Mouse (Mus musculus) neural tube, embryonic 13.5 days (tissue): ENCODE data around the gene Magi2. TPM values are rescaled to one million over a fixed set of nuclear protein-coding genes. Genes with fewer than 3 reads are reported as not detected.

ENCODE experiments used
- ATAC-seq: fragments of 200-750 bp; cut with Nextera tagmentation; 2 replicates; pipeline ENCODE4 v1.8.0; 2017; ENCODE audit warnings: low read depth, mild to moderate bottlenecking, moderate TSS enrichment, moderate library complexity
- H3K27ac ChIP-seq: fragments of 300-500 bp; sonication (generic); replicated peaks from 2 replicates; pipeline ENCODE4 v1.5.1; 2015; ENCODE audit warnings: moderate library complexity, mild to moderate bottlenecking, inconsistent platforms
- H3K27me3 ChIP-seq: fragments of 300-500 bp; sonication (generic); 2 replicates; pipeline ENCODE4 v1.6.1; 2015; ENCODE audit warnings: mild to moderate bottlenecking, inconsistent platforms
- H3K36me3 ChIP-seq: fragments of 300-500 bp; sonication (generic); 2 replicates; pipeline ENCODE4 v1.6.1; 2015; ENCODE audit warnings: mild to moderate bottlenecking, inconsistent platforms
- H3K4me1 ChIP-seq: fragments of 300-500 bp; sonication (generic); replicated peaks from 2 replicates; pipeline ENCODE4 v1.6.1; 2015; ENCODE audit warnings: inconsistent platforms
- H3K4me2 ChIP-seq: fragments of 300-500 bp; sonication (generic); 2 replicates; pipeline ENCODE4 v1.6.1; 2015; ENCODE audit warnings: inconsistent platforms, mild to moderate bottlenecking, moderate library complexity
- H3K4me3 ChIP-seq: fragments of 300-500 bp; sonication (generic); 2 replicates; pipeline ENCODE4 v1.5.1; 2015; ENCODE audit warnings: mild to moderate bottlenecking, inconsistent platforms
- H3K9ac ChIP-seq: fragments of 300-500 bp; sonication (generic); 2 replicates; pipeline ENCODE4 v1.6.1; 2015; ENCODE audit warnings: moderate library complexity, mild to moderate bottlenecking, inconsistent platforms
- H3K9me3 ChIP-seq: fragments of 300-500 bp; sonication (generic); 2 replicates; pipeline ENCODE4 v1.6.1; 2016; ENCODE audit warnings: inconsistent platforms
- WGBS: fragments of 180-500 bp; shearing (Covaris S2); methylation state at CpG from one replicate; pipeline ENCODE4 v1.1.7; 2015; 5-methylcytosine and 5-hydroxymethylcytosine counted together
- polyA plus RNA-seq: library from polyadenylated mRNA; unstranded; fragments of >200 nt; fragmentation: Nextera tagmentation; extraction: Ambion mirVana; gene quantifications from 2 replicates; pipeline ENCODE4 v1.2.1, GENCODE M21; 2015

Gene Magi2
- polyA plus RNA-seq, 1 experiment from 2014 or later: 23.1 TPM

- Histone ChIP-seq H3K4me1 (no peaks in the 10 kb centered on the region; the same call in 1 of the 2 replicates), H3K27me3 (no peaks in the 10 kb centered on the region), H3K4me2 (no peak overlapping the region), H3K4me3 (no peak overlapping the region), H3K27ac (no peak overlapping the region), H3K9me3 (no peaks in the 10 kb centered on the region), H3K36me3 (no peaks in the 10 kb centered on the region), H3K9ac (no peak overlapping the region)
- ATAC-seq: no peak
Observed at GRCm38 (mm10) chr5:19785320-19785719, 558.5 kb downstream of the Magi2 start.

GRCm38 (mm10) chr5:19787522-19788144, 560.8 kb downstream of the Magi2 start:
- Histone ChIP-seq H3K27me3 (no peaks in the 10 kb centered on the region), H3K4me3 (no peak overlapping the region), H3K27ac (no peak overlapping the region), H3K36me3 (no peaks in the 10 kb centered on the region), H3K4me1 (no peaks in the 10 kb centered on the region; the same call in 1 of the 2 replicates), H3K4me2 (no peak overlapping the region), H3K9ac (no peak overlapping the region), H3K9me3 (peaks cover 6% of the 10 kb centered on the region; the same call in 1 of the 2 replicates)
- WGBS: 27% methylated on average over 5 of the region's 5 CpGs
- no peak for ATAC-seq

- no peak overlapping the region for H3K27ac ChIP-seq
- H3K27me3 ChIP-seq: no peaks in the 10 kb centered on the region
- WGBS: 89% methylated on average over 5 of the region's 5 CpGs
- no peak overlapping the region for H3K4me2 ChIP-seq
- no peaks in the 10 kb centered on the region for H3K36me3 ChIP-seq
- no peak overlapping the region for H3K9ac ChIP-seq
- H3K4me1 ChIP-seq: no peaks in the 10 kb centered on the region
- ATAC-seq: no peak
- H3K9me3 ChIP-seq: no peaks in the 10 kb centered on the region
- no peak overlapping the region for H3K4me3 ChIP-seq
Observed at GRCm38 (mm10) chr5:19803052-19803769, 576.4 kb downstream of the Magi2 start.

- 90% methylated on average over 2 of the region's 2 CpGs for WGBS
- Histone ChIP-seq H3K4me2 (no peak overlapping the region), H3K36me3 (no peaks in the 10 kb centered on the region)
Observed at GRCm38 (mm10) chr5:19822502-19822901, 595.7 kb downstream of the Magi2 start.

GRCm38 (mm10) chr5:19825943-19826342, 599.1 kb downstream of the Magi2 start:
- Histone ChIP-seq H3K27ac (no peak overlapping the region), H3K36me3 (no peaks in the 10 kb centered on the region), H3K9me3 (no peaks in the 10 kb centered on the region), H3K9ac (no peak overlapping the region), H3K27me3 (no peaks in the 10 kb centered on the region), H3K4me1 (no peaks in the 10 kb centered on the region), H3K4me2 (no peak overlapping the region), H3K4me3 (no peak overlapping the region)
- ATAC-seq: no peak
- 74% methylated on average over 2 of the region's 2 CpGs for WGBS

More at GRCm38 (mm10) chr5:19822502-19822901, 595.7 kb downstream of the Magi2 start:
- Histone ChIP-seq H3K9me3 (no peaks in the 10 kb centered on the region), H3K27me3 (no peaks in the 10 kb centered on the region), H3K4me3 (no peak overlapping the region), H3K27ac (no peak overlapping the region), H3K4me1 (no peaks in the 10 kb centered on the region), H3K9ac (no peak overlapping the region)
- no peak for ATAC-seq

- no peaks in the 10 kb centered on the region for H3K27me3 ChIP-seq
- WGBS: 86% methylated on average over 2 of the region's 2 CpGs
- H3K4me3 ChIP-seq: no peak overlapping the region
- no peak overlapping the region for H3K9ac ChIP-seq
- ATAC-seq: no peak
- no peaks in the 10 kb centered on the region for H3K4me1 ChIP-seq
- no peaks in the 10 kb centered on the region for H3K36me3 ChIP-seq
- H3K27ac ChIP-seq: no peak overlapping the region
- H3K4me2 ChIP-seq: no peak overlapping the region
- no peaks in the 10 kb centered on the region for H3K9me3 ChIP-seq
Observed at GRCm38 (mm10) chr5:19829341-19829740, 602.5 kb downstream of the Magi2 start.

GRCm38 (mm10) chr5:19862854-19863253, 636.0 kb downstream of the Magi2 start:
- H3K4me3 ChIP-seq: no peak overlapping the region
- 83% methylated on average over 2 of the region's 2 CpGs for WGBS
- H3K27me3 ChIP-seq: no peaks in the 10 kb centered on the region
- H3K27ac ChIP-seq: no peak overlapping the region
- ATAC-seq: no peak
- H3K36me3 ChIP-seq: no peaks in the 10 kb centered on the region
- no peaks in the 10 kb centered on the region for H3K4me1 ChIP-seq
- H3K4me2 ChIP-seq: no peak overlapping the region
- H3K9me3 ChIP-seq: no peaks in the 10 kb centered on the region
- H3K9ac ChIP-seq: no peak overlapping the region

- WGBS: 93% methylated on average over 4 of the region's 4 CpGs
- H3K4me2 ChIP-seq: no peak overlapping the region
Observed at GRCm38 (mm10) chr5:19870406-19870805, 643.6 kb downstream of the Magi2 start.

GRCm38 (mm10) chr5:19891693-19892092, 664.9 kb downstream of the Magi2 start:
- no peaks in the 10 kb centered on the region for H3K27me3 ChIP-seq
- H3K27ac ChIP-seq: no peak overlapping the region
- no peaks in the 10 kb centered on the region for H3K4me1 ChIP-seq
- ATAC-seq: no peak
- no peak overlapping the region for H3K4me2 ChIP-seq
- no peak overlapping the region for H3K4me3 ChIP-seq
- no peaks in the 10 kb centered on the region for H3K36me3 ChIP-seq
- H3K9ac ChIP-seq: no peak overlapping the region
- WGBS: 84% methylated on average over 3 of the region's 3 CpGs
- H3K9me3 ChIP-seq: no peaks in the 10 kb centered on the region

More at GRCm38 (mm10) chr5:19870406-19870805, 643.6 kb downstream of the Magi2 start:
- no peaks in the 10 kb centered on the region for H3K4me1 ChIP-seq
- ATAC-seq: no peak
- no peak overlapping the region for H3K4me3 ChIP-seq
- no peaks in the 10 kb centered on the region for H3K36me3 ChIP-seq
- no peak overlapping the region for H3K27ac ChIP-seq
- H3K9ac ChIP-seq: no peak overlapping the region
- no peaks in the 10 kb centered on the region for H3K9me3 ChIP-seq
- H3K27me3 ChIP-seq: no peaks in the 10 kb centered on the region

- Histone ChIP-seq H3K4me1 (no peaks in the 10 kb centered on the region), H3K9me3 (no peaks in the 10 kb centered on the region), H3K27ac (no peak overlapping the region), H3K4me2 (no peak overlapping the region), H3K9ac (no peak overlapping the region), H3K27me3 (no peaks in the 10 kb centered on the region), H3K36me3 (no peaks in the 10 kb centered on the region), H3K4me3 (no peak overlapping the region)
- WGBS: 86% methylated on average over 6 of the region's 6 CpGs
- no peak for ATAC-seq
Observed at GRCm38 (mm10) chr5:19895893-19896292, 669.1 kb downstream of the Magi2 start.

GRCm38 (mm10) chr5:19901625-19902024, 674.8 kb downstream of the Magi2 start:
- H3K4me3 ChIP-seq: no peak overlapping the region
- WGBS: 81% methylated on average over 8 of the region's 8 CpGs
- 0 out of 2 replicates have a peak, but pooled peaks cover 3% of the 10 kb centered on the region for H3K4me1 ChIP-seq
- ATAC-seq: no peak
- H3K4me2 ChIP-seq: no peak overlapping the region
- H3K36me3 ChIP-seq: no peaks in the 10 kb centered on the region
- no peaks in the 10 kb centered on the region for H3K9me3 ChIP-seq
- no peak overlapping the region for H3K9ac ChIP-seq
- no peak overlapping the region for H3K27ac ChIP-seq
- H3K27me3 ChIP-seq: 0 out of 2 replicates have a peak, but pooled peaks cover 2% of the 10 kb centered on the region

- no peak for ATAC-seq
- H3K27me3 ChIP-seq: 0 out of 2 replicates have a peak, but pooled peaks cover 3% of the 10 kb centered on the region
- H3K9ac ChIP-seq: no peak overlapping the region
- WGBS: 75% methylated on average over 4 of the region's 4 CpGs
- H3K4me1 ChIP-seq: peaks cover 24% of the 10 kb centered on the region
- H3K4me2 ChIP-seq: no peak overlapping the region
- H3K36me3 ChIP-seq: no peaks in the 10 kb centered on the region
- no peaks in the 10 kb centered on the region for H3K9me3 ChIP-seq
- no peak overlapping the region for H3K27ac ChIP-seq
- H3K4me3 ChIP-seq: no peak overlapping the region
Observed at GRCm38 (mm10) chr5:19906636-19907035, 679.8 kb downstream of the Magi2 start.
